Mouse (Mus musculus) forebrain, embryonic 14.5 days (tissue): ENCODE measurements at regions not wholly inside any gene's neighbourhood (a gene's known extent, or its start where the extent isn't known, plus 50 kb on each side); places are given as distances from the start of the nearest gene placed in this dataset.

Experiments used
- ATAC-seq: fragments of 200-750 bp; cut with Nextera tagmentation; 2 replicates; pipeline ENCODE4 v1.8.0; 2017; ENCODE audit warnings: mild to moderate bottlenecking, moderate library complexity
- DNase-seq: peaks from one replicate; pipeline ENCODE4 v3.0.0-alpha.2; 2015; ENCODE audit warnings: low spot score
- H3K27ac ChIP-seq: fragments of 300-500 bp; sonication (generic); 2 replicates; pipeline ENCODE4 v1.5.1; 2014; ENCODE audit warnings: low read depth, mild to moderate bottlenecking, control low read depth, low read length, moderate library complexity
- H3K27me3 ChIP-seq: fragments of 300-500 bp; sonication (generic); replicated peaks from 2 replicates; pipeline ENCODE4 v1.6.1; 2014; ENCODE audit warnings: low read length, control low read depth, mixed read lengths; ENCODE audit not compliant: control insufficient read depth, insufficient read depth
- H3K36me3 ChIP-seq: fragments of 300-500 bp; sonication (generic); 2 replicates; pipeline ENCODE4 v1.6.1; 2014; ENCODE audit warnings: low read length, control low read depth; ENCODE audit not compliant: control insufficient read depth, insufficient read depth
- H3K4me1 ChIP-seq: fragments of 300-500 bp; sonication (generic); 2 replicates; pipeline ENCODE4 v1.6.1; 2014; ENCODE audit warnings: antibody characterized with exemption, low read length, control low read depth; ENCODE audit not compliant: control insufficient read depth, insufficient read depth
- H3K4me2 ChIP-seq: fragments of 300-500 bp; sonication (generic); 2 replicates; pipeline ENCODE4 v1.6.1; 2014; ENCODE audit warnings: mild to moderate bottlenecking, control low read depth, low read length
- H3K4me3 ChIP-seq: fragments of 300-500 bp; sonication (generic); 2 replicates; pipeline ENCODE4 v1.5.1; 2014; ENCODE audit warnings: low read depth, low read length, control low read depth
- H3K9ac ChIP-seq: fragments of 300-500 bp; sonication (generic); 2 replicates; pipeline ENCODE4 v1.6.1; 2014; ENCODE audit warnings: mild to moderate bottlenecking, low read length, control low read depth, moderate library complexity
- H3K9me3 ChIP-seq: fragments of 300-500 bp; sonication (generic); replicated peaks from 2 replicates; pipeline ENCODE4 v1.6.1; 2016; ENCODE audit warnings: low read length, control low read depth, mixed read lengths; ENCODE audit not compliant: control insufficient read depth
- WGBS: fragments of 180-500 bp; shearing (Covaris S2); extraction: QIAGEN DNeasy Blood & Tissue Kit; methylation state at CpG from one replicate; pipeline ENCODE4 v1.1.7; 2014; 5-methylcytosine and 5-hydroxymethylcytosine counted together

GRCm38 (mm10) chr9:32925720-32926595 lies 289.9 kb downstream of the Ets1 start:
- H3K4me1 ChIP-seq, result no peaks in the 10 kb centered on the region
- no peak for DNase-seq
- H3K27me3 ChIP-seq, result no peaks in the 10 kb centered on the region
- H3K4me2 ChIP-seq, result no peak overlapping the region
- WGBS, result 84% methylated on average over 12 of the region's 12 CpGs
- H3K9ac ChIP-seq, result no peak overlapping the region
- no peak for ATAC-seq
- H3K4me3 ChIP-seq, result no peak overlapping the region
- no peaks in the 10 kb centered on the region for H3K36me3 ChIP-seq
- H3K9me3 ChIP-seq, result no peaks in the 10 kb centered on the region
- no peak overlapping the region for H3K27ac ChIP-seq

GRCm38 (mm10) chr9:32927656-32928055 lies 291.6 kb downstream of the Ets1 start:
- WGBS, result 88% methylated on average over 1 of the region's 1 CpGs
- no peaks in the 10 kb centered on the region for H3K36me3 ChIP-seq
- no peak overlapping the region for H3K27ac ChIP-seq
- H3K4me1 ChIP-seq, result no peaks in the 10 kb centered on the region
- no peak overlapping the region for H3K9ac ChIP-seq
- H3K4me2 ChIP-seq, result no peak overlapping the region
- no peaks in the 10 kb centered on the region for H3K27me3 ChIP-seq
- no peak for DNase-seq
- H3K9me3 ChIP-seq, result no peaks in the 10 kb centered on the region
- no peak overlapping the region for H3K4me3 ChIP-seq
- ATAC-seq, result no peak

- 90% methylated on average over 8 of the region's 8 CpGs for WGBS
- DNase-seq, result no peak
- no peak for ATAC-seq
- H3K36me3 ChIP-seq, result no peaks in the 10 kb centered on the region
- H3K27me3 ChIP-seq, result no peaks in the 10 kb centered on the region
- no peak overlapping the region for H3K9ac ChIP-seq
- no peak overlapping the region for H3K4me2 ChIP-seq
- H3K27ac ChIP-seq, result no peak overlapping the region
- no peaks in the 10 kb centered on the region for H3K9me3 ChIP-seq
- H3K4me1 ChIP-seq, result no peaks in the 10 kb centered on the region
- no peak overlapping the region for H3K4me3 ChIP-seq
Observed at GRCm38 (mm10) chr9:32928289-32929000, 292.4 kb downstream of the Ets1 start.

GRCm38 (mm10) chr9:32929331-32929730 lies 293.3 kb downstream of the Ets1 start:
- 93% methylated on average over 1 of the region's 1 CpGs for WGBS

GRCm38 (mm10) chr9:32929826-32930225 lies 293.8 kb downstream of the Ets1 start:
- whole genome bisulfite sequencing, result 92% methylated on average over 3 of the region's 3 CpGs
- Histone ChIP-seq H3K9me3 (no peaks in the 10 kb centered on the region), H3K4me1 (no peaks in the 10 kb centered on the region), H3K27ac (no peak overlapping the region), H3K9ac (no peak overlapping the region), H3K27me3 (no peaks in the 10 kb centered on the region), H3K36me3 (no peaks in the 10 kb centered on the region), H3K4me2 (no peak overlapping the region), H3K4me3 (no peak overlapping the region)
- DNase-seq, result no peak
- no peak for ATAC-seq

More at GRCm38 (mm10) chr9:32929331-32929730, 293.3 kb downstream of the Ets1 start:
- no peak overlapping the region for H3K27ac ChIP-seq
- H3K27me3 ChIP-seq, result no peaks in the 10 kb centered on the region
- no peaks in the 10 kb centered on the region for H3K9me3 ChIP-seq
- no peaks in the 10 kb centered on the region for H3K36me3 ChIP-seq
- H3K9ac ChIP-seq, result no peak overlapping the region
- H3K4me2 ChIP-seq, result no peak overlapping the region
- no peaks in the 10 kb centered on the region for H3K4me1 ChIP-seq
- DNase-seq, result no peak
- no peak for ATAC-seq
- no peak overlapping the region for H3K4me3 ChIP-seq

- Histone ChIP-seq H3K9me3 (no peaks in the 10 kb centered on the region), H3K27me3 (no peaks in the 10 kb centered on the region), H3K4me3 (no peak overlapping the region), H3K4me1 (no peaks in the 10 kb centered on the region), H3K36me3 (no peaks in the 10 kb centered on the region), H3K9ac (no peak overlapping the region), H3K27ac (no peak overlapping the region), H3K4me2 (no peak overlapping the region)
- WGBS, result 84% methylated on average over 10 of the region's 10 CpGs
- ATAC-seq (no peak), DNase-seq (no peak)
Observed at GRCm38 (mm10) chr9:32931266-32932005, 295.4 kb downstream of the Ets1 start.

DNA sequence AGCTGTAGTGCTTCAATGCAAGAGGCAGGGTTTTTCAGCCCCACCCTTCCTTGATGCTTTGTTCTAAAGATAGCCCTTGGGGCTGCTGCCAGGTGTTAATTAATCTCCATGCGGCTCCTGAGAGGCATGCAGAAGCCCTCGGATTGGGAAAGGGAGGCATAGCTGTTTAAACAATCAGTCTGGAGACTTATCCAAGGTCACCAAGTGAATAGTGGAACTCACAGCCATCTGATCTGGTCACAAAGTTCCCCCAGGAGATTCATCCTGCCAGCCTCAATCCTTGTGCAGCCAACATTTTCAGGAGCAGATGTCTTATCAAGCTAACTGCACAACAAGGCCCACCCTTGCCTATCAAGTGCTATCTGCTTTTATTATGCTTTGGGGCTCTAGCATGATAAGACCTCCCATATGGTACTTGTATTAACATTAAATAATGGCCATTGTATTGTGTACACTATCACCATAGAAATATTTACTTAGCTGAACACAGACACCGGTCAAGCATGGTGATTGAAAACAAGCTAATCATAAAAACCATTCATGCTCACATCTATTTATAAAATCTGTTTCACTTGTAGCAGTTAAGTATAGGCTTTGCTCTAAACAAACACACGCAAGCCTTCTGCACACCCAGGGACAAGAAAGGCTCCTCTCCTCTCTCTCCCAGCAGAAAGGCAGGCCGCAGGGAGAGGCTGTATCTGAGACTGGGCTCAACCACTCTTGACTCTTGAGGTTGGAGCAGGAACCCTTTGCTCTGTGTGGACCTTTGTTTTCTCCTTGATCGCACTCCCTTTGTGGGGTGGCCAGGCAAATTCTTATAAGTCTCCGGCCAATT lies 297.4 kb downstream of the Ets1 start:
- H3K9me3 ChIP-seq, result no peaks in the 10 kb centered on the region
- no peak overlapping the region for H3K9ac ChIP-seq
- 67% methylated on average over 7 of the region's 7 CpGs for WGBS
- H3K4me3 ChIP-seq, result no peak overlapping the region
- H3K4me2 ChIP-seq, result no peak overlapping the region
- H3K4me1 ChIP-seq, result no peaks in the 10 kb centered on the region
- H3K27ac ChIP-seq, result no peak overlapping the region
- DNase-seq (peak; percentile 5), ATAC-seq (no peak)
- no peaks in the 10 kb centered on the region for H3K36me3 ChIP-seq
- H3K27me3 ChIP-seq, result no peaks in the 10 kb centered on the region

- Histone ChIP-seq H3K27me3 (no peaks in the 10 kb centered on the region), H3K4me2 (no peak overlapping the region), H3K9me3 (no peaks in the 10 kb centered on the region), H3K9ac (no peak overlapping the region), H3K4me3 (no peak overlapping the region), H3K4me1 (no peaks in the 10 kb centered on the region), H3K36me3 (no peaks in the 10 kb centered on the region), H3K27ac (no peak overlapping the region)
- DNase-seq (no peak), ATAC-seq (no peak)
- WGBS, result 75% methylated on average over 1 of the region's 1 CpGs
Observed at GRCm38 (mm10) chr9:32934436-32934835, 298.4 kb downstream of the Ets1 start.
